Mouse (Mus musculus): ENCODE data around the gene Ndufv3. TPM values are rescaled to one million over a fixed set of nuclear protein-coding genes. Genes with fewer than 3 reads are reported as not detected.
A peak's percentile ranks its signal among the peaks of the same experiment; 100 is the strongest.
"Not testable (repeated sequence)": the region's sequence is repeated elsewhere in the genome, so short reads cannot be mapped to it uniquely, and the experiment has no call there.

Ndufv3 gene
- polyA plus RNA-seq, 1 experiment from 2014 or later, result 454 TPM

DNA sequence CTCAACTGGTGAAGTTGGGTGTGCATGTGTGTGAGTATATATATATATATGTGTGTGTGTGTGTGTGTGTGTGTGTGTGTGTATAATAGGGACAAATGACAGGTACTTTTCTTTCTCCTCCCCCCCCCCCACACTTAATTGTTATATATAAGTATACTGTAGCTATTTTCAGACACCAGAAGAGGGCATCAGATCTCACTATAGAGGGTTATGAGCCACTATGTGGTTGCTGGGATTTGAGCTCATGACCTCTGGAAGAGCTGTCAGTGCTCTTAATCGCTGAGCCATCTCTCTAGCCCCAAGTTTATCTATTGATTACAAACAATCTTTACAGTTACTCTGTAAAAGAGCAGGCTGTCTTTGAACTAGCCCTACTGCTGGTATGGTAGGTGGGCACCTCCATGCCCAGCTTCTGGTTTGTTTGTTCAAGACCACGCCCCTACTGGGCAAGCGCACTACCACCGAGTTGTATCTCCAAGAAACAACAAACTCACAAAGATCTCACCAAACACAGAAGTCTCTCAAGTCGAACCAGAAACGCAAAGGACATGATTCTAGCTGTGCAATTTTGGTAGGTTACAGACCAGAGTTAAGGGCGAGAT is 470 bp upstream of the Ndufv3 start:
- WGBS, result under 1% methylated on average over 7 of the region's 7 CpGs
- peak; percentile 58 for ATAC-seq (ENCODE audit: low read depth)
- no peak overlapping the region for H3K9ac ChIP-seq
- H3K9me3 ChIP-seq, result no peaks in the 10 kb centered on the region
- H3K4me1 ChIP-seq (replicated peaks), result peaks cover 50% of the 10 kb centered on the region
- H3K27me3 ChIP-seq, result no peaks in the 10 kb centered on the region
- H3K36me3 ChIP-seq, result peaks cover 14% of the 10 kb centered on the region
- H3K27ac ChIP-seq (replicated peaks), result 0 out of 2 replicates have a peak overlapping the region, but pooled peaks have one; percentile 87
- peak overlapping the region; percentile 65 for H3K4me2 ChIP-seq
- H3K4me3 ChIP-seq, result peak overlapping the region; percentile 76

GRCm38 (mm10) chr17:31520895-31521294 is 980 bp downstream of the Ndufv3 start:
- Histone ChIP-seq H3K9ac (peak overlapping the region; percentile 83), H3K36me3 (peaks cover 23% of the 10 kb centered on the region), H3K4me3 (peak overlapping the region; percentile 76), H3K4me2 (peak overlapping the region; percentile 65), H3K9me3 (no peaks in the 10 kb centered on the region), H3K4me1 (replicated peaks) (peaks cover 41% of the 10 kb centered on the region), H3K27me3 (no peaks in the 10 kb centered on the region), H3K27ac (replicated peaks) (peak overlapping the region; percentile 87)
- 20% methylated on average over 3 of the region's 3 CpGs for WGBS
- peak; percentile 4; the same call in 1 of the 2 replicates for ATAC-seq (ENCODE audit: low read depth)

DNA sequence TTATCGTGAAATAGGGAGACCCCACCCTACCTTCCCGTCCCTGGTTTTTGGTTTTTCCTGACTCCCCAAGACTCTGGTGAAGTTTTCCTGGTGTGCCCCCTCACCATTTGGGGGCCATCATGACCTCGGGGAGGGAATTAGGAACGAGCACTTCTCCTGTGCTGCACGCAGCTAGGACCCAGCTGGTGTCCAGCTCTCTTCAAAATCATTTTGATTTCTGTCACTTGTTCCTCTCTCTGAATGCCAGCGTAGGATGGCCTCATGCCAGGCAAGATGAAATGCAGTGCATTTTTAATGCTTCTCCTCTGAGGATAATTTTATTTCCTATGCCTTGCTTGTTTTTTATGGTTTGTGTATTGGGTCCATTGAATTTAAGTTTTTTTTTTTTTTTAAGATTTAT is 2.0 kb downstream of the Ndufv3 start:
- peak overlapping the region; percentile 31; the same call in 1 of the 2 replicates for H3K9ac ChIP-seq
- WGBS, result 62% methylated on average over 6 of the region's 6 CpGs
- no peaks in the 10 kb centered on the region for H3K27me3 ChIP-seq
- ATAC-seq (ENCODE audit: low read depth), result no peak
- peak overlapping the region; percentile 87 for H3K27ac ChIP-seq (replicated peaks)
- no peak overlapping the region for H3K4me3 ChIP-seq
- peaks cover 27% of the 10 kb centered on the region for H3K36me3 ChIP-seq
- no peaks in the 10 kb centered on the region for H3K9me3 ChIP-seq
- H3K4me2 ChIP-seq, result peak overlapping the region; percentile 65
- H3K4me1 ChIP-seq (replicated peaks), result peaks cover 41% of the 10 kb centered on the region

GRCm38 (mm10) chr17:31525114-31525513 is 5.2 kb downstream of the Ndufv3 start:
- peaks cover 35% of the 10 kb centered on the region for H3K4me1 ChIP-seq (replicated peaks)
- H3K27ac ChIP-seq (replicated peaks), result no peak overlapping the region
- H3K4me2 ChIP-seq, result no peak overlapping the region
- H3K36me3 ChIP-seq, result peaks cover 52% of the 10 kb centered on the region
- no peak for ATAC-seq (ENCODE audit: low read depth)
- no peak overlapping the region for H3K4me3 ChIP-seq
- WGBS, result 92% methylated on average over 4 of the region's 4 CpGs
- no peaks in the 10 kb centered on the region for H3K9me3 ChIP-seq
- H3K9ac ChIP-seq, result 0 out of 2 replicates have a peak overlapping the region, but pooled peaks have one; percentile 35
- no peaks in the 10 kb centered on the region for H3K27me3 ChIP-seq

GRCm38 (mm10) chr17:31525816-31526215 is 5.9 kb downstream of the Ndufv3 start:
- 98% methylated on average over 3 of the region's 3 CpGs for WGBS
- no peaks in the 10 kb centered on the region for H3K27me3 ChIP-seq
- ATAC-seq (ENCODE audit: low read depth), result no peak
- no peak overlapping the region for H3K27ac ChIP-seq (replicated peaks)
- H3K4me2 ChIP-seq, result no peak overlapping the region
- no peak overlapping the region for H3K4me3 ChIP-seq
- H3K9me3 ChIP-seq, result no peaks in the 10 kb centered on the region
- H3K36me3 ChIP-seq, result peaks cover 58% of the 10 kb centered on the region
- H3K4me1 ChIP-seq (replicated peaks), result peaks cover 29% of the 10 kb centered on the region
- no peak overlapping the region for H3K9ac ChIP-seq

DNA sequence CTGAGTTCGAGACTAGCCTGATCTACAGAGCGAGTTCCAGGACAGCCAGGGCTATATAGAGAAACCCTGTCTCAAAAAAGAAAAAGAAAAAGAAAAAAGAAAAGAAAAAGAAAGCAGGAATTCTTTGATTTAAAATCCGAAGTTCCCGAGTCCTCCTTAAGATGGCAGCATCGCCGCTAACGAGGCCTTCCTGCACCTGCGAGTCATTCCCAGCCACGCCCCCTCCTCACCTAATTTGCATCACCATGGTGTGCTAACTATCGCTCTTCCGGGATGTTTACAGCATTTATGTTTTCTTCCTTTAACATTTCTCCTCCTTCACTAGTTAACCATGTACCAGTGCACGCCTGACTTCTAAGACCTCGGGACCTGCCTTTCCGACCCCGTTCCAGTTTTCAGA is 9.4 kb downstream of the Ndufv3 start:
- 19% methylated on average over 15 of the region's 15 CpGs for WGBS
- no peak overlapping the region; the same call in 1 of the 2 replicates for H3K9ac ChIP-seq
- no peaks in the 10 kb centered on the region for H3K9me3 ChIP-seq
- peak overlapping the region; percentile 10; the same call in 1 of the 2 replicates for H3K4me3 ChIP-seq
- H3K27ac ChIP-seq (replicated peaks), result no peak overlapping the region
- peaks cover 59% of the 10 kb centered on the region for H3K36me3 ChIP-seq
- ATAC-seq (ENCODE audit: low read depth), result no peak
- H3K27me3 ChIP-seq, result no peaks in the 10 kb centered on the region
- H3K4me1 ChIP-seq (replicated peaks), result peaks cover 9% of the 10 kb centered on the region
- peak overlapping the region; percentile 32; the same call in 1 of the 2 replicates for H3K4me2 ChIP-seq

- no peaks in the 10 kb centered on the region for H3K27me3 ChIP-seq
- no peak for ATAC-seq (ENCODE audit: low read depth)
- 88% methylated on average over 14 of the region's 14 CpGs for WGBS
- H3K27ac ChIP-seq (replicated peaks), result no peak overlapping the region
- no peak overlapping the region for H3K9ac ChIP-seq
- H3K36me3 ChIP-seq, result peaks cover 49% of the 10 kb centered on the region
- no peaks in the 10 kb centered on the region for H3K9me3 ChIP-seq
- H3K4me2 ChIP-seq, result no peak overlapping the region
- peaks cover 25% of the 10 kb centered on the region for H3K4me1 ChIP-seq (replicated peaks)
- H3K4me3 ChIP-seq, result no peak overlapping the region
These were observed 11.7 kb downstream of the Ndufv3 start for GRCm38 (mm10) chr17:31531441-31532158.

DNA sequence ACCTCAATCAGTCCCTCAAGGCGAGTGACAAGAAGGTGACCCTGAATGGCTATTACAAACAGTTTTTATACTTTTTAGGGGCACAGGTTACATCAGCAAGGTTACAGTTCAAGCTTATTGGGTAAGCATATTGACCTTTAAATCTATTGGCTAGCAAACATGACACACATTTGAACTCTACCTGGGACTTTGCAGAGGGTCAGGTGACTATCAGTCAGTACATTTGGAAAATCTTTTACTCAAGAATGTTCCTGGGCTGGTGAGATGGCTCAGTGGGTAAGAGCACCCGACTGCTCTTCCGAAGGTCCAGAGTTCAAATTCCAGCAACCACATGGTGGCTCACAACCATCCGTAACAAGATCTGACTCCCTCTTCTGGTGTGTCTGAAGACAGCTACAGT is 12.4 kb downstream of the Ndufv3 start:
- not testable (repeated sequence) for H3K4me2 ChIP-seq; H3K4me3 ChIP-seq; H3K27ac ChIP-seq (replicated peaks); ATAC-seq (ENCODE audit: low read depth); H3K9ac ChIP-seq; H3K9me3 ChIP-seq; H3K27me3 ChIP-seq
- peaks cover 29% of the 10 kb centered on the region for H3K4me1 ChIP-seq (replicated peaks)
- H3K36me3 ChIP-seq, result peaks cover 42% of the 10 kb centered on the region
- WGBS, result 93% methylated on average over 4 of the region's 4 CpGs

GRCm38 (mm10) chr17:31535358-31535757 is 15.4 kb downstream of the Ndufv3 start:
- Histone ChIP-seq H3K36me3 (peaks cover 19% of the 10 kb centered on the region), H3K9ac (peak overlapping the region; percentile 38; the same call in 1 of the 2 replicates), H3K27me3 (no peaks in the 10 kb centered on the region), H3K27ac (replicated peaks) (peak overlapping the region; percentile 95), H3K4me1 (replicated peaks) (peaks cover 31% of the 10 kb centered on the region), H3K4me3 (no peak overlapping the region), H3K9me3 (no peaks in the 10 kb centered on the region), H3K4me2 (peak overlapping the region; percentile 27)
- WGBS, result 74% methylated on average over 4 of the region's 4 CpGs
- peak; percentile 54 for ATAC-seq (ENCODE audit: low read depth)

GRCm38 (mm10) chr17:31535871-31536629 is 16.1 kb downstream of the Ndufv3 start:
- WGBS, result 12% methylated on average over 8 of the region's 8 CpGs
- Histone ChIP-seq H3K27me3 (no peaks in the 10 kb centered on the region), H3K4me1 (replicated peaks) (peaks cover 37% of the 10 kb centered on the region), H3K36me3 (peaks cover 12% of the 10 kb centered on the region), H3K4me3 (no peak overlapping the region), H3K27ac (replicated peaks) (peak overlapping the region; percentile 95), H3K9me3 (no peaks in the 10 kb centered on the region), H3K4me2 (peak overlapping the region; percentile 27), H3K9ac (peak overlapping the region; percentile 38; the same call in 1 of the 2 replicates)
- ATAC-seq (ENCODE audit: low read depth), result peak; percentile 93

DNA sequence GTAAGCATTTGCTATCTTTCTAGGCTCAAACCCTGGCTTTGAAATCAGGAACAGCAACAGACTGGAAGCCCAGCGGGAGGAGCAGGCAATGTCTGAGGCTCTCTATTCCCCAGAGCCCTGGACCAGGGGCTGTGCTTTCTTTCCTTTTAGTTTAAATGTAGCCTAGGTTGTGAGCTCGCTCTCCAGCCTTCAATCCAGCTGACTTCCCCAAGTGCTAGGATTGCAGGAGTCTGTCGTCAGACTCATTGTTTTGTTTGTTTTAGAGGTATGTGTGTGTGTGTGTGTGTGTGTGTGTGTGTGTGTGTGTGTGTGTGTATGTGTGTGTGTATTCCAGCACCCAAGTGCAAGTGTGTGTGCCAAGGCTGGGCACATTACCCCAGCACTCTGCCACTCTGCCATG is 20.2 kb downstream of the Ndufv3 start:
- WGBS, result 53% methylated on average over 3 of the region's 3 CpGs
- no peak overlapping the region for H3K4me3 ChIP-seq
- H3K4me2 ChIP-seq, result no peak overlapping the region
- H3K27me3 ChIP-seq, result no peaks in the 10 kb centered on the region
- H3K27ac ChIP-seq (replicated peaks), result peak overlapping the region; percentile 86
- H3K9ac ChIP-seq, result no peak overlapping the region
- ATAC-seq (ENCODE audit: low read depth), result no peak
- no peaks in the 10 kb centered on the region for H3K36me3 ChIP-seq
- no peaks in the 10 kb centered on the region for H3K9me3 ChIP-seq
- H3K4me1 ChIP-seq (replicated peaks), result peaks cover 54% of the 10 kb centered on the region
